Mouse (Mus musculus) urinary bladder, postnatal 25 days (tissue): Measurements from ENCODE around the gene Srgap2.

Source experiments
- DNase-seq: peaks from one replicate; pipeline ENCODE4 v3.0.0; 2022; ENCODE audit warnings: low spot score

The Srgap2 gene

DNA sequence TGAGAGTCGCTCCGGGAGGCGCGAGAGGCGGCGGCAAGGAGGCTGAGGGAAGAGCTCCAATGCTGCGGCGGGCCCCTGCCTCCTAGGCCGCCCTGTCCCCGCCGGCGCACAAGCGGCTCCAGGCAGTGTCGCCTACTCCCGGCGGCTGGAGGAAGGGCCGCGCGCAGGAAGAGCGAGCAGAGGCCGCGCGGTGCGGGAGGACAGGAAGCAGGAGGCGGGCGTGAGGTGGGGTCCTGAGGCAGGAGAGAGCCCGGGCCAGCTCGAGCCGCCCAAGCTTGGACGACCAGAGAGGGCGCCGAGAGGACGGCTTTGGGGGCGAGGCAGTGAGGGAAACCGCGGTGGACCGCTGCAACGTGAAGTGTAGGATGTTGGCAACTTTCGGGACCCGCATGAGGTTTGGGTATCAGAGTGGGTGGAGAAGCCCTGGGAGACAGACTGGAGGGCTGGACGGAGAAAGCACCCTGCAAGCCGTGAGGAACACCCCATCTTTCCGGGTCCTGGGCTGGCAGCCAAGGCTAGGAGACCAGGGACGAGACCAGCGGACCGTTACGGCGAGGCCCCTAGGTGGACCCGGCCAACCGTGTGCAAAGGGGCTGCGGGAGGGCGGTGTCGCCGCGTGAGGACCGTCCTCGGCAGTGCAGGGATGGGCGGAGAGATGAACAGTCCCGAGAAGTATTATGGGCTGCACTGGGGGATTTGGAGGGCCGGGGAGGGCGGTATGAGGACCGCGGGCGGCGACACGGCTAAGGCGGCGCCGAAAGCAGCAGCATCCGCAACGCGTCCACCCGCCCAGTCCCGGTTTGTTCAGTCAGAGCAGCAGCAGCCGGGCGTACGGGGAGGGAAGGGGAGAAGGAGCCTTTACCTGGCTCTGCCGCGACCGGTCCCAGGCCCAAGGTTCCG, 531 bp downstream of the Srgap2 start:
- peak; percentile 47 for DNase-seq

DNA sequence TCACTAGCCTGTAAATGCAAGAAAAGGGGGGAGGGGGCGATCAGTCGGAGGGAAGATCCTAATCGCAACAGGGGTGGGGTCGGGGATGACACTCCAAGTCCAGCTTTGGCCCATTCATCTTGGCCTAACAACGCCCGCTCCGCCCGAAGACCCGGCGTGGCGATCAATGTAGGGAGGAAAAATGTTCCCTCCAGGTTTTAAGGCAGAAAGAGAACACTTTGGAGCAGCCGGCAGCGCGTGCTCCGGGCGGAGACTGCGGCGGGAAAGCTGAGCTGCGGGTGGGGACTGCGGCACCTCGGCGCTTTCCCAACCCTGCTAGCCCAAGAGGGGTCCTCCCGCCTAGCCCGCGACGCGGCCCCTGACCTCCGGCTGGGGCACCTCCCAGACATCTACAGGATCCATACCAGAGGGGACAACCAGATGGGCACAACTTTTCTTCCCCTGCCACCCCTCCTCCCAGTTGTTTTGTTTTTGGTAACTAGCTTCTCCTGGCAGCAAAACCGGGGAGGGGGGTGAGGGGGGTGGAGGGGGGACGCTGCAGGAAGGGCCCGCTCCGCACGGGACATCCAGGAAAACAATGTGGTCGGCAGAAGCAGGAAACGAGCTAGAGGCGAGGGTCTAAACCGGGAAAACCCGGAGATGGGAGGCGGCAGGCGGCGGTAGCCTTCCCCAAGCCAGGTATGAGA, 1.4 kb downstream of the Srgap2 start:
- no peak for DNase-seq

DNA sequence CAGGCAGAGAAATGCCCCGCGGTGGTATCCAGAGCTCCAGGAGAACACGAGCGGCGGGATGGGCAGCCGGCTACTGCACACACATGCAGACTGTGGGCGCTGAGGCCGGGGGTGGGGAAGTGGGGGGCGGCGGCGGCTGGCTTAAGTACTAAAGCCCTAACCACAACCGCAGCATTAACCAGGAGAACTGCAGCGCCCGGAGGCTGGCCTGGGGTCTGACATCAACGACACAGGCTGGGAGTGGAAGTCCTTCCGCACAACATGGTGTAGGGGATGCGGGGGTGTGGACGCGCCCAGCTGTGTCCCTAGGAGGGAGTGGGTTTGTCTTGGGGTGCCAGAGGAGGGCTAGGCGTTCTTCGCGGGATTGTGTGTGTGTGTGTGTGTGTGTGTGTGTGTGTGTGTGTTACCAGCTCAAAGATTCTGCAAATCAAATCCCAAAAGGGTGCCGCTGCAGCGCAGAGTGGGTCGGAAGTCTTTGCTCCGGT, 2.0 kb downstream of the Srgap2 start:
- no peak for DNase-seq

DNA sequence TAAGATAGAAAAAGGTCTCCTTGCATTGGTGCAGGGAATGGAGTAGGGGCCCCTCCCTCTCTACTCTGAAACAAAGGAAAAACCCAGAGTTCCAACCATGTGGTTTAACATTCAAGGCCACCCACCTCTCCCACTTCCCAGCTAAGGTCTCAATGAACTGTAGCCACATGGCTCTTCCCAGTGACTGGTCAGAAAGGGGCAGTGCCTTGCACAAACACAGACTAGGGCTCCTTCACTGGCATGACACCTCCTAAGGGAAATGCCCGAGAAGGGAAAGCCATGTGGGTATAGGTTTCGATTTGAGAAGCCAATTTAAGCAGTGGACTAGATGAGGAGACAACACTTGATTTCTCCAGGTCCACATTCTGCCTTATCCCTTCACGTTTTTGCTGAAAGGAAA, 3.4 kb downstream of the Srgap2 start:
- DNase-seq = no peak

DNA sequence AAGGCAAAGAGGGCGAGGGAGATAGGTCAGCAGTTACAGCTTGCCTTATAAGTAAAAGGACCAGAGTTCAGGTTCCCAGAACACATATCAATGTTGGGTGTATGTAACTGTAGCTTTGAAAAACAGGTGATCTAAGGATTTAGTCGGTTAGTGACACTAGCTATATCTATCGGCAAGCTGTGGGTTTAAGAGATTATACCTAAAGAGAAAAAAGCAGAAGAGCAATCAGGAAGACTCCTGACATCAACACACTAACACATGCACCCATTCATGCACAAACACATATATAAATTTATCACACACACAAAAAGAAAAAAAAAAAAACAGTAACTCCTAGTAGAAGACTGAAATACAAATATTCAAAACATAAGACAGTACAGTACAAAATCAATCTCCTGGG, 10.6 kb downstream of the Srgap2 start:
- no peak for DNase-seq

DNA sequence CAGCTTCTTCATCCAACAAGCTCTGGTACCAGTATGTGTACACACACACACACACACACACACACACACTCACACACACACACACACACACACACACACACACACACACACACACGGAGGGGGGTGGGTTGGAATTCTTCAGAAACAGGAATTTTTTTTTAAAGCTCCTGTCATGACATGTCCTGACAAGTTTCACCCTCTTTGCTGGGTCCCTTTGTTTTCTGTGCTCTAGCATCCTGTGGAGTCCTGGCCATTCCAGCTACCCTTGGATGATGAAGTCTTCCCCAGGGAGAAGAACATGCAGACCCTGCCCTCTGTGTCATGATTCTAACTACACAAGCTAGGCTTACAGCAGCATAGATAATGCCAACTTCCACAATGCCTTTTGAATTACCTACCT, 13.0 kb downstream of the Srgap2 start:
- no peak for DNase-seq

DNA sequence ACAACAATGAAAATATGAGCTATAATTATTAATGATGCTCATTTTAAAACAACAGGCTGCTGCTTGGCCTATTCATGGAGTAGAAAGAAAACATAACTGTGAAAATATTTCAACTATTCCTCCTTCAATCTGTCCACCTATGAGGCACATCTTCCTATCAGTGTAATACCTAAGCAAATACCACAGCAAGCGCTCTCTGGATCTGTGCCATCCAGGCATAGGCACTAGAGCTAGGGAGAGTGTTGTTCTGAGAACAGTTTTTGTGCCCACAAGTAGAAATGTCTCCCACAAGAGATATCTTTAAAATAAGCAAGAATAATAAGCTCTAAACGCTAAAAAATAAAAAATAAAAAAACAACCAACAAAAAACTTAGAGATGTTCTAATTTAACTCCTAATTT, 14.0 kb downstream of the Srgap2 start:
- DNase-seq = no peak

DNA sequence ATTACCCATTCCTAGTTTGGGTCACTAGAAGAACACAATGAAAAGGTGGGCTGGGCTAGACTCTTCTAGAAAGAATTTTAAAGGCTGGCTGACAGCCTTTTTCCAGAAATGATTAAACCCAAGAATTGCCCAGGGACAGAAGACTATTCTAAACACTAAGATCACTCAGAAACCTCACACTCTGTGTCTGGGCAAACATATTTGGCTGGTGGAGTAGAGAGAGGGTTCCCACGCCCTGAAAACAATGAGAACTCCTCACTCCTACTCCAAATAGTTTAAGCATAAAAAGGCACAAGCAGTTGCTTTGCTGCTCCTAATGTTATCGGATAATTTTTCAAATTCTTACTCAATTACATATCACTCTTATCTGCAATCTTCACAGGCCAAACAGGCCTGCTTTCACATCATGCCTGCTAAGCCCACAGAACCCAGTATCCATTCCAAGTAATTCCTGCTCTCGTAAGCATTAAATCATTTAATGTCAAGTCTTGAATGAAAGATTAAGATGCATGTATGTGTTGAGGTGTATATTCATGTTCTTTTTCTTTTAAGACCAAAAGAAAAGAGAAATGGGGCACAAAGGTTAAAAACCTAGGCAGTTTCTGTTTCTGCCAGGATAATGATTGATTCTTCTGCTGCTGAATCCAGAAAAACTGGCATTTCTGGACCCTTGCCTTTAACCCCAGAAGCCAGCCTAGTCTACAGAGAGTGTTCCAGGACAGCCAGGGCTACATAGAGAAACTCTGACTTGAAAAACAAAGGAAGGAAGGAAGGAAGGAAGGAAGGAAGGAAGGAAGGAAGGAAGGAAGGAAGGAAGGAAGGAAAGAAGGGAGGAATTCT, 15.3 kb downstream of the Srgap2 start:
- no peak for DNase-seq

DNA sequence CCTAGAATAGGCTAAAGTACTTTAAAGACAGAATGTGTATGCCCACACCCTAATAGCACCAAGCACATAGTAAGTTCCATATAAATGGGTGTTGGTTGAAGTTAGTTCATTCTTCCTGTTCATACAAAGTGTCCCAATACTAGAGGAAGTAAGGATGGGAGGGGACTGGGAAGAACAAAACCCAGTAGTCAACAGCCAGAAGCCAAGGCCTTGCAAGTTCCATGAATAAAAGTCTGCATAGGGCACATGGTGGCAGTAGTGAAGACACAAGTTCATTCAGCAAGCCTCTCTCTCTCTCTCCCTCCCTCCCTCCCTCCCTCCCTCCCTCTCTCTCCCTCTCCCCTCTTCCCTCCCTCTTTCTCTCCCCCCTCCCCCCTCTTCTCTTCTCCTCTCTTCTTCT, 16.0 kb downstream of the Srgap2 start:
- no peak for DNase-seq

DNA sequence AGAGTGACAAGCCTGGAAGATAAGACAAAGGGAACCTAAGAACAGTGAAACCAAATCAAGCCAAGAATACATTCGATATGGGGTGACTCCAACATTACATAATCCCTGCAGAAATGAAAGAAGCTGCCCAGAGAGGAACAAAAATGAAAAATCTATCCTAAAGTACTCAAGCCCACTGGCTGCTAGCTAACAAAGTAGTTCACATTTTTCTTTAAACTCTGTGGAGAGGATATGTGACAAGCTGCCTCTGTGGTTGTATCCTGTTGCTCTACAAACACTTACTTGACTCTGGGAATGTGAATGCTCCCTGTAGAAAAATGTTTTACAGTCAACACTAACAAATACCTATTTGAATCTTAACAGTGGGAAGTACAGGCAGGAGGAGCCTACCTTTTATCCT, 25.5 kb downstream of the Srgap2 start:
- DNase-seq = no peak

DNA sequence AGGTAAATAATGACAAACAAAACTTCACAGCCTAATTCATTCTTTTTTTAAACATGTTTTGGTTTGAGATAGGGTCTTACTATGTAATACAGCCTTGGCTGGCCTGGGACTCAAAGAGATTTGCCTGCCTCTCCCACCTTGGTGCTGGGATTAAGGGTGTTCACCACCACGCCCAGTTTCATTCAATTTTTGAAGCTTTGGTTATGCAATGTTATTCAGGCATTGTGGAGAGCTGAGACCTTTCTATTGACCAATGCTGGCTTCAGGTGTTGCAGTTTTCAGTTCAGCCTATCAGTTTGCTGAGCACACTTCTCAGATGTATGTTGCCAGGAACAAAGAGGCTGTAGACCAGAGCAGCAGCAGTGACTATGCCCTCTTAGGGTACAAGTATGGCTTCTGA, 28.9 kb downstream of the Srgap2 start:
- DNase-seq = no peak

DNA sequence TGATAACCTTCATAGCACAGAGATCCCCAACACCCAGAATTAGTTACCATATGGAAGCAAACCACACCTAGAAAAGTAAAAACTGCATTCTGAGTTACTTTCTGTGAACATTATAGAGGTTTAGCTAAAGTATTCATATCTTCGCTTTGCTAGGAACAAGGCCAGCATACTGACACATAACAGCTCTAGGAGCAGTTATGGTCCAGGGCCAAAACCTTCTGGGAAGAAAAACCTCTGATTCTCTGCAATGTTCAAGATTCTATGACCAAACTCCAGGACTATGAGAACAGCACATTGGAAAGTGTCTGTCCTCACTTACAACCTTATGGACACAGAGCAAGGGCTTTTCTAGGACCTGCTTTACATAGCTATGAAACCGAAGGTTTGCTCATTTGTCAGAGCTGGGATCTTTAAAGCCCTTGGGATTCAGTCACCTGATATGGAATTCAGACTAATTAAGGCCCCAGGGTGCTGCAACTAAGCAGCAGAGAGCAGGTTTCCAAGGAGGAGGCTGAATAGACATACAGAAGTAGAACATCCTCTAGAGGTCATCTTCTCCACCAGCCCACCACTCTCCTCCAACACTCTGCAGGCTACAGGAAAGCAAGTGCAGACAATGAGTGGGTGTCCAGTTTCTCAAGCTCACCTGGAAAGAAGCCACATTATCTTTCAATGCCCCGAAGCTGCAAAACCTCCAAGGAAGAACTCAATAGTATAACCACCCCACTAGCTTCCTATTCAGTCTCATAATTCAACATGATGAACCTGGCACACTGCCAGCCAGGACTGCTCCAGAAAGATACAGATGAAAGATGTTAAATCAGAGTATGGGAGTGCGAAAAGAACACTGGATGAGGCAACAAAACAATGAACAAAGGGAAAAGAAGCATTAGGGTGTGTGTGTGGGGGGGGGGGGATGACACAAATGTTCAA, 32.9 kb downstream of the Srgap2 start:
- no peak for DNase-seq

DNA sequence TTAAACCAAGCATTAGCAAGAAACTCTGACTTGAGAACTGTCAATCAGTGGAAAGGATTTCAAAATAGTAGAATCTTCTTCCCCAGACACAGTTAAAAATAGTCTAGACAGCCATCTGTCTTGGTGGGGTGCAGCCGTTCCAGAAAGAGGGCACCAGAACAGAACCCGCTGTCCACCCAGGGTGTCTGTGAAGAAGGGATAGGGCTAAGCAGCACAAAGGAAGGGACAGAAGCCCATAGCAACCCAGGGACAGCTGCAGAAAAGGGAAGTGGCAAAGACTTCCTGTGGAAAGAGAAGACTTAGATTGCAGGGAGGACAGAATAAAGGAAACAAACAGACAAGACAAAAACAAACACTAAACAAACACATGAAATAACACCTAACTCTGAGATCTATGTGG, 34.8 kb downstream of the Srgap2 start:
- DNase-seq = no peak

DNA sequence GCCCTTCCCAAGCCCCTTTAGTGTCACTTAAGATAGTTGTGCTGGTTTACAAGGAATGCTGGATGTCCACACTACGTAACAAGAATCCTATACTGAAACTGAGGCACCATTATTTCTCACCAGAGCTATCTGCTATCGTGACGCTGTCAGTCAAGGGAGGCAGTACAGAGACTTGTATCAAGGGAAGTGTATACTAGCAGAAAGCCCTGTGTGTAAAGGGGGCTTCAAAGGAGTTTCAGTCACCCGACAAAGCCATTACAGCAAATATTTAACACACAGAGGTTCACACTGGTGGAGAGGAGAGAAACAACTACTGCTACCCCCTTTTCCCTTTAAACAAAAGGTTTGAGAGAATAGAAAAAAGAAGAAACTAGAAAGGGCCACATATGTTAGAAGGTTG, 35.6 kb downstream of the Srgap2 start:
- no peak for DNase-seq

DNA sequence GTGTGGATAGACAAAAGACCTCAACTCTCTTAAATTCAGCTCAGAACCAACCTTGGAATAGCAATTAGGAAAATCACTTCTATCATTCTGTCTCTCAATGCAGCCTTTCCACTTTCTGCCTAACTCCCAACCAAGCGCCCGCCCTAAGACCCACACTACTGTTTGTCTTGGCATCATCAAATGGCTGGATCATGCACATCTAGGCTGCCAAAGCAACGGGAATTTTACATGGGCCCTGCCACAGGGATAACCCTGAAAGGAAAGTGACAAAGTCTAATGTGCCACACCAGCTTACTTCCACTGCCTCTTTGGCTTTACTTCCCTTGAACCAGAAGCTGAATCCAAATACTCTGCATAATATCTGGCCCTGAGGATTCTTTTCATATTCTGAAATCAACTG, 37.8 kb downstream of the Srgap2 start:
- DNase-seq = no peak

DNA sequence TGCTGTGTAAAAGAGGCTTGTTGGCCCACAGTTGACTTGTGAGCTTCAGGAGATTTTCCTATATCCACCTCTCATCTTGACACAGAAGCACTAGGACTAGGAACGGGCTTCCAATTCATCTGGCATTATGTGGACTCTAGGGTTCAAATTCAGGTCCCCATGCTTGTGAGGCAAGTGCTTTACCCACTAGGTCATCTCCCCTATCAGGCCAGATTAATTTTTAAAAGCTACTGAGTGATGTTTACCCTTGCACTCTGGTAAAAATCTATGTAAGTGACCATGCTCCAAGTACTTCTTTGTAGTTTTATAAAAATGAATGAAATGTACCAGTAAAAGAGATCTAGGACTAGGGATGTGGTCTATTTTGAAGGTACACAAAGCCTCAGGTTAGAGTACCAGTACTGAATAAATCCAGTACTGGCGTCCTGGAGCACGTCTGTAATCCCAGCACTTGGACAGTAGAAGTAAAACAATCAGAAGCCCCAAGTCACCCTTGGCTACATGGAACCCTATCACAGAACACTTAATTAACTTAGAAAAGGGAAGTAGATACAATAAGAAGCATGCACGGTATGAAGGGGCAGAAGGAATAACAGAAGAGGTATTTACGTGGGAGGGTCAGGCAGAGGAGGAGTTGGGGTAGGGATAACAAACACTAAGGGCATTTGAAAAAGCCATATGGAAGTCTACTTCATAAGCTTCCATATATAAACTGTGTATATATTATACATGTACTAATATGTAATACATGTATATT, 40.9 kb downstream of the Srgap2 start:
- DNase-seq = no peak

DNA sequence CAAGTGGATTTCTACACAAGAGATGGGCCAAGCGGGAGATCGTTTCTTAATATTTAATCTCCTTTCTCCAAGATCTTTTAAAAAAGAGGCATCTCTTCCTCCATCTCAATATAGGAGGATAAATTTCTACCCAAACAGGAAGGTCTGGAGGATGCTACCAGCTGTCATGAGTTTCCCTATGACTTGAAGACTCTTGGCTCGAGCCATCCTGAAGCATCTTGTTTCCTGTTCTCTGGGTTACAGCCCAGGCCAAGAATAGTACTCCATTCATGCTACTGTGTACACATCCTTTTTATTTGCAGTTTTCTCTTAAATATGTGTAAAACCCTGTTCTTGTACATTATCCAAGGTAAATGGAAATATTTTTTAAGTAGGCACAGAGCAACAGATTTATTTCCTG, 44.9 kb downstream of the Srgap2 start:
- DNase-seq = no peak

DNA sequence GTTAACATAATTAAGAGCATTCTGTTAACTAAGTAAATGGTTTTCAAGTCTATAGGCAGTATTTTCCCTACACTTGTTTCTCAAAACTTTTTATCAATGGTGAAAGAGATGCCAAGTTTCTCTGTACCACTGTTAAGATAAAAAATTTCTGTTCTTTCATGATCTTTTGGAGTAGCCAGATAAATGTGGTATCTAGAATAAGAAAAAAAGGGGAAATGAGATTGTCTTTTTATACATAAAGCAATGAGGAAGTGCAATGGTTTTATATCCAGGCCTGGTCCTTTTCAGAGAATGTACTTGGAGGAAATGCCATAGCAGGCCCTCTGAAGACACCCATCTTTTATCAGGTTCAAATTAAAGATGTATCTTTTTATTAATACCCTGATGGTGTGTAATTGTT, 45.8 kb downstream of the Srgap2 start:
- no peak for DNase-seq

DNA sequence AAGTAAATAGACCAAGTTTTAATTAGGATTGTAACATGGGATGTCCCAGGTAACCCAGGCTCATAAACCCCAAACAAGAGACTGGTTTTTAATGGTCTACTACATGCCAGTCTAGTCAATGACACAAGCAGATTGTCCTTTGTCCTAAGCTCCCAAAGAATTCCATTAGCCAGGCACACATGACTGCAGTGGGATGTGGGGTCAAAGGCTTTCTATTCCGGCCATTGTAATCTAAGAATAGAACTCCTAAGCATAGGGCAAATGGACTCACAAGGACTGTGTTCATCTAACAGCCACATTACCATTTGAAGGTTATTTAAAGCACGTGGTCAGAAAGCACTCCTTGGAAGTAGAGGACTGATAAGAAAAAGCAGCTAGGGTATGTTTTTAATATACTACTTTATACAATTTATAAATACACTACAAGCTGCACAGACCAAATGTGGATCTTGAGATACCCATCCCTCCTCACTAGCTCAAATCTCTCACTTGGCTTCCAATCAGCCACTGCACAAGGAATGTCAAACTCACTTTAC, 48.3 kb downstream of the Srgap2 start:
- no peak for DNase-seq

DNA sequence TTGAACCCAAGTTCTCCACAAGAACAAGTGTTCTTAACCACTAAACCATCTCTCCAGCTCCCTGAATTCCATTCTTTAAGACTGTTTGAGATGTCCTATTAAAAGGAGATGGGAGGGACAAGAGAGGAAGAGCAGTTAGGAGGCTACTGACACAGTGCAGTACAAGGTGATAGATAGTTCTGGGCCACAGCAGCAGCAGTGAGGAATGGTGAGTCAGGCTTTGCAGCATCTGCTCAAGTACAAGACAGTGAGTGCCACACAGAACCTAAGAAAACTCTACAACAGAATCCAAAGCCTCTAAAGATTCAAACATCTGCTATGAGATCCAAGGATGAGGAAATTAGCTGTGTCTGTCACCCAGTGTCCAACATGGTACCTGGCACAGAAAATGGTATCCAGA, 51.8 kb downstream of the Srgap2 start:
- DNase-seq = no peak
